Mouse (Mus musculus) ES-E14 (cell line): ENCODE measurements around the gene Spsb3.

Experiments used
- MAFK ChIP-seq: IDR thresholded peaks from 2 replicates; pipeline ENCODE4 v1.6.1; 2014; ENCODE audit warnings: mild to moderate bottlenecking, low read depth, low read length, inconsistent platforms; ENCODE audit not compliant: insufficient read depth
- ZC3H11A ChIP-seq: IDR thresholded peaks from 2 replicates; pipeline ENCODE4 v1.6.1; 2012; ENCODE audit warnings: low read depth, mild to moderate bottlenecking, inconsistent platforms, low read length, borderline replicate concordance

- no peak for TF ChIP-seq MAFK
- TF ChIP-seq ZC3H11A, result no peak
These were observed 898 bp upstream of the Spsb3 start for GRCm38 (mm10) chr17:24885356-24886133.
